Comparison of ENCODE assay signal across 15 mouse cellular contexts in genomic region chr1:182496685-182497084, GRCm38 (mm10). TPM values are rescaled to one million over a fixed set of nuclear protein-coding genes. Genes with fewer than 3 reads are reported as not detected.
DNase-seq lines count a peak whose midpoint lies in the region; ATAC-seq and TF ChIP-seq lines count a peak whose summit lies in the region.
"Had no signal": no experiment of that assay in that cellular context is flagged by ENCODE, and none has a peak within 500 bp of the region (broad histone marks: within the 10 kb centered on the region; RNA-seq: fewer than 3 reads in every experiment).

No protein-coding gene starts in this region.

- TF ChIP-seq POLR2A in lung, adult 2 months (IDR thresholded peaks at IDR 0.05; ENCODE audit: borderline replicate concordance, extremely low read depth, low read depth, low read length) = no peak

- no peak for TF ChIP-seq CTCF in lung, adult 2 months (IDR thresholded peaks at IDR 0.05; ENCODE audit: insufficient read depth, low read length)

- H3K27ac ChIP-seq in intestine, embryonic 14.5 days (ENCODE audit: low read depth) = no peak overlapping the region
- 0 out of 2 replicates have a peak overlapping the region, but pooled peaks have one; percentile 2 for H3K27ac ChIP-seq in kidney, embryonic 14.5 days (ENCODE audit: low read depth, low read length)
- H3K27ac ChIP-seq in stomach, embryonic 14.5 days (ENCODE audit: low read length) = no peak overlapping the region
- H3K27ac ChIP-seq: embryonic facial prominence, embryonic 12.5 days; hindbrain, embryonic 15.5 days; limb, embryonic 12.5 days had no signal

- ATAC-seq in intestine, embryonic 14.5 days (replicated peaks; ENCODE audit: low FRiP score, low TSS enrichment, low read depth) = 0 out of 2 replicates have a peak, but pooled peaks have one; percentile 13
- peak; percentile 8; the same call in 1 of the 2 replicates for ATAC-seq in kidney, embryonic 14.5 days (ENCODE audit: low FRiP score, low TSS enrichment)
- ATAC-seq in stomach, embryonic 14.5 days (ENCODE audit: insufficient number of reproducible peaks, insufficient read depth, low FRiP score, low read depth) = peak; percentile 42; the same call in 1 of the 2 replicates

- H3K4me3 ChIP-seq in lung, adult 2 months (replicated peaks; ENCODE audit: extremely low read depth, low read depth, low read length) = no peak overlapping the region
- no peak overlapping the region for H3K4me3 ChIP-seq in intestine, embryonic 14.5 days (ENCODE audit: low read depth, low read length)
- H3K4me3 ChIP-seq in kidney, embryonic 14.5 days (ENCODE audit: low read length) = no peak overlapping the region
- no peak overlapping the region for H3K4me3 ChIP-seq in stomach, embryonic 14.5 days (ENCODE audit: low read depth, low read length)
- H3K4me3 ChIP-seq: embryonic facial prominence, embryonic 12.5 days; hindbrain, embryonic 15.5 days; limb, embryonic 12.5 days; myocyte had no signal

- no peaks in the 10 kb centered on the region for H3K9me3 ChIP-seq in intestine, embryonic 14.5 days (ENCODE audit: control insufficient read depth, low read length)
- H3K9me3 ChIP-seq in kidney, embryonic 14.5 days (ENCODE audit: control insufficient read depth, low read length) = no peaks in the 10 kb centered on the region
- H3K9me3 ChIP-seq in stomach, embryonic 14.5 days (ENCODE audit: control insufficient read depth, low read depth, low read length) = no peaks in the 10 kb centered on the region
- H3K9me3 ChIP-seq: embryonic facial prominence, embryonic 12.5 days; hindbrain, embryonic 15.5 days; limb, embryonic 12.5 days; megakaryocyte, embryonic 14.5 days had no signal

- WGBS in lung, adult 2 months = 63% methylated on average over 6 of the region's 6 CpGs
- 59% methylated on average over 6 of the region's 6 CpGs for WGBS in intestine, embryonic 14.5 days
- WGBS in kidney, embryonic 14.5 days = 59% methylated on average over 6 of the region's 6 CpGs
- WGBS in stomach, embryonic 14.5 days = 57% methylated on average over 6 of the region's 6 CpGs

- no peak overlapping the region for H3K9ac ChIP-seq in intestine, embryonic 14.5 days (ENCODE audit: low read length)
- H3K9ac ChIP-seq in kidney, embryonic 14.5 days (ENCODE audit: low read depth, low read length) = no peak overlapping the region
- no peak overlapping the region for H3K9ac ChIP-seq in stomach, embryonic 14.5 days (replicated peaks; ENCODE audit: low read depth, low read length)
- H3K9ac ChIP-seq: embryonic facial prominence, embryonic 12.5 days; hindbrain, embryonic 15.5 days; limb, embryonic 12.5 days had no signal

- peaks cover 39% of the 10 kb centered on the region for H3K4me1 ChIP-seq in lung, adult 2 months (ENCODE audit: control insufficient read depth, insufficient read depth, low read length)
- peaks cover 22% of the 10 kb centered on the region for H3K4me1 ChIP-seq in intestine, embryonic 14.5 days (replicated peaks; ENCODE audit: control insufficient read depth, insufficient read depth, low read length)
- H3K4me1 ChIP-seq in kidney, embryonic 14.5 days (ENCODE audit: control insufficient read depth, insufficient read depth, low read length) = peaks cover 17% of the 10 kb centered on the region
- peaks cover 26% of the 10 kb centered on the region for H3K4me1 ChIP-seq in stomach, embryonic 14.5 days (ENCODE audit: control insufficient read depth, insufficient read depth, low read length)

- no peaks in the 10 kb centered on the region for H3K27me3 ChIP-seq in intestine, embryonic 14.5 days (replicated peaks; ENCODE audit: control insufficient read depth, insufficient read depth, low read length)
- H3K27me3 ChIP-seq in kidney, embryonic 14.5 days (ENCODE audit: control insufficient read depth, insufficient read depth, low read length) = no peaks in the 10 kb centered on the region
- no peaks in the 10 kb centered on the region for H3K27me3 ChIP-seq in stomach, embryonic 14.5 days (ENCODE audit: control insufficient read depth, insufficient read depth, low read length)
- H3K27me3 ChIP-seq: embryonic facial prominence, embryonic 12.5 days; hindbrain, embryonic 15.5 days; limb, embryonic 12.5 days; megakaryocyte, embryonic 14.5 days had no signal

- DNase-seq in lung, adult 18-20 months = peak; percentile 69 to 70
- no peak for DNase-seq in lung, adult 2 months
- no peak for DNase-seq in intestine, embryonic 14.5 days (ENCODE audit: low spot score)
- DNase-seq in adrenal gland, postnatal 14 days = no peak
- DNase-seq in layer of hippocampus, adult 18-20 months (ENCODE audit: low spot score in 2 of 2) = no peak
- no peak for DNase-seq in embryo, embryonic 9.5 days (ENCODE audit: extremely low spot score)
- DNase-seq: cerebellum, adult 8-10 months; thymus, adult 18-20 months had no signal

- H3K4me2 ChIP-seq in intestine, embryonic 14.5 days (ENCODE audit: low read length) = no peak overlapping the region
- H3K4me2 ChIP-seq in kidney, embryonic 14.5 days (replicated peaks; ENCODE audit: low read depth, low read length) = no peak overlapping the region
- H3K4me2 ChIP-seq in stomach, embryonic 14.5 days (replicated peaks; ENCODE audit: low read depth, low read length) = no peak overlapping the region
- H3K4me2 ChIP-seq: embryonic facial prominence, embryonic 12.5 days; hindbrain, embryonic 15.5 days; limb, embryonic 12.5 days had no signal

- peaks cover 19% of the 10 kb centered on the region for H3K36me3 ChIP-seq in intestine, embryonic 14.5 days (ENCODE audit: control insufficient read depth, insufficient read depth, low read length)
- H3K36me3 ChIP-seq in kidney, embryonic 14.5 days (ENCODE audit: control insufficient read depth, insufficient read depth, low read length) = peaks cover 8% of the 10 kb centered on the region; the same call in 1 of the 2 replicates
- no peaks in the 10 kb centered on the region; the same call in none of the 2 replicates for H3K36me3 ChIP-seq in stomach, embryonic 14.5 days (ENCODE audit: control insufficient read depth, insufficient read depth, low read length)
- H3K36me3 ChIP-seq: hindbrain, embryonic 15.5 days had no signal

RNA-seq across cellular contexts. Expression of gene Capn2, which starts 20.7 kb away (rescaled TPM):
- 69.0 and 71.5 TPM in 2 replicates for polyA plus RNA-seq in lung, adult 2 months (2012; rRNA removed)
- 89.9 and 94.5 TPM in 2 replicates for polyA plus RNA-seq in intestine, embryonic 14.5 days (2014; fragmentation: Nextera tagmentation; extraction: Ambion mirVana)
- 52.3 and 94.7 TPM in 2 replicates for polyA plus RNA-seq in kidney, embryonic 14.5 days (2014; fragmentation: Nextera tagmentation; extraction: Ambion mirVana)
- polyA plus RNA-seq in stomach, embryonic 14.5 days (2014; fragmentation: Nextera tagmentation; extraction: Ambion mirVana) = 89.2 and 96.4 TPM in 2 replicates
- total RNA-seq in adrenal gland, postnatal 14 days (2021) = 72.2 and 78.0 TPM in 2 replicates
- total RNA-seq in layer of hippocampus, adult 18-20 months (2021) = 10 to 100 TPM; 63.2 to 68.1 TPM

Comparison
In these comparisons a context has a peak if more than half of its experiments do, and no peak if none do; other contexts are left out.
1. DNase-seq: peak in lung, adult 18-20 months (2 of 2); none in lung, adult 2 months (single experiment), intestine, embryonic 14.5 days (single experiment), adrenal gland, postnatal 14 days (single experiment), layer of hippocampus, adult 18-20 months (0 of 2) and embryo, embryonic 9.5 days (single experiment).
2. Peak in every context shown above with its lines, with median percentiles within 50 percentile points of each other: ATAC-seq.